Mouse (Mus musculus) lung, postnatal 0 days (tissue): ENCODE data around the gene Rmnd5b.
"Not testable (repeated sequence)": the region's sequence is repeated elsewhere in the genome, so short reads cannot be mapped to it uniquely, and the experiment has no call there.

ENCODE experiments used
- CTCF ChIP-seq: IDR thresholded peaks from 2 replicates; pipeline ENCODE4 v1.5.1; 2016; ENCODE audit warnings: antibody characterized with exemption, mild to moderate bottlenecking
- EP300 ChIP-seq: IDR thresholded peaks from 2 replicates; pipeline ENCODE4 v1.6.1; 2016; ENCODE audit warnings: antibody characterized with exemption, mild to moderate bottlenecking, control low read depth

DNA sequence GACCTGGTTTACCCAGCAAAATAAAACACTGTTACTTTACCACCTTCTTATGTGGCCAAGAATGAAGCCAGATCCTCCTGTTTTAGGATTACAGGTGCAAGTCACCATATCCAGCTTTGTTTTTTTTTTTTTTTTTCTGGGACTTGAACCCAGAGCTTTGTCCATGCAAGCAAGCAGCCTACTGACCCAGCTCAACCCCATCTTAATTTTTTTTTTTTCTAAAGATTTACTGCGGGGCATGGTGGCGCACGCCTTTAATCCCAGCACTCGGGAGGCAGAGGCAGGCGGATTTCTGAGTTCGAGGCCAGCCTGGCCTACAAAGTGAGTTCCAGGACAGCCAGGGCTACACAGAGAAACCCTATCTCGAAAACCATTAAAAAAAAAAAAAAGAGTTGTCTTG, 19.6 kb downstream of the Rmnd5b start:
- not testable (repeated sequence) for TF ChIP-seq CTCF, EP300
